Mouse (Mus musculus) heart, postnatal 0 days (tissue): ENCODE results near the gene Peli1. TPM values are rescaled to one million over a fixed set of nuclear protein-coding genes. Genes with fewer than 3 reads are reported as not detected.

Source experiments
- ATAC-seq: fragments of 200-750 bp; cut with Nextera tagmentation; 2 replicates; pipeline ENCODE4 v1.8.0; 2017; ENCODE audit warnings: low read depth, moderate number of reproducible peaks, moderate library complexity; ENCODE audit not compliant: insufficient read depth
- DNase-seq: peaks from one replicate; pipeline ENCODE4 v3.0.0-alpha.2; 2016; ENCODE audit warnings: low spot score
- H3K27ac ChIP-seq: fragments of 300-500 bp; sonication (generic); 2 replicates; pipeline ENCODE4 v1.5.1; 2014; ENCODE audit warnings: low read depth, mild to moderate bottlenecking
- H3K27me3 ChIP-seq: fragments of 300-500 bp; sonication (generic); 2 replicates; pipeline ENCODE4 v1.6.1; 2014; ENCODE audit warnings: low read length, mixed read lengths; ENCODE audit not compliant: control insufficient read depth, insufficient read depth
- H3K36me3 ChIP-seq: fragments of 300-500 bp; sonication (generic); replicated peaks from 2 replicates; pipeline ENCODE4 v1.6.1; 2014; ENCODE audit warnings: low read length, mixed read lengths; ENCODE audit not compliant: control insufficient read depth, insufficient read depth
- H3K4me1 ChIP-seq: fragments of 300-500 bp; sonication (generic); 2 replicates; pipeline ENCODE4 v1.6.1; 2014; ENCODE audit warnings: antibody characterized with exemption; ENCODE audit not compliant: control insufficient read depth, insufficient read depth
- H3K4me2 ChIP-seq: fragments of 300-500 bp; sonication (generic); 2 replicates; pipeline ENCODE4 v1.6.1; 2014; ENCODE audit warnings: low read depth, mild to moderate bottlenecking, low read length, moderate library complexity
- H3K4me3 ChIP-seq: fragments of 300-500 bp; sonication (generic); 2 replicates; pipeline ENCODE4 v1.5.1; 2014; ENCODE audit warnings: low read depth, low read length
- H3K9ac ChIP-seq: fragments of 300-500 bp; sonication (generic); replicated peaks from 2 replicates; pipeline ENCODE4 v1.6.1; 2014; ENCODE audit warnings: low read depth, low read length, mixed read lengths
- H3K9me3 ChIP-seq: fragments of 300-500 bp; sonication (generic); replicated peaks from 2 replicates; pipeline ENCODE4 v1.6.1; 2016; ENCODE audit warnings: low read length; ENCODE audit not compliant: control insufficient read depth
- CTCF ChIP-seq: IDR thresholded peaks from 2 replicates; pipeline ENCODE4 v1.5.1; 2016; ENCODE audit warnings: antibody characterized with exemption, control low read depth, low read depth
- EP300 ChIP-seq: IDR thresholded peaks from 2 replicates; pipeline ENCODE4 v1.6.1; 2016; ENCODE audit warnings: antibody characterized with exemption, low read depth
- WGBS: fragments of 180-500 bp; shearing (Covaris S2); extraction: QIAGEN DNeasy Blood & Tissue Kit; methylation state at CpG from one replicate; pipeline ENCODE4 v1.1.7; 2014; 5-methylcytosine and 5-hydroxymethylcytosine counted together
- polyA plus RNA-seq: library from polyadenylated mRNA; unstranded; fragments of >200 nt; fragmentation: Nextera tagmentation; extraction: Ambion mirVana; gene quantifications from 2 replicates; pipeline ENCODE4 v1.2.1, GENCODE M21; 2015
- total RNA-seq: library from RNA; depleted of rRNA; stranded (reverse); fragments of >200 nt; gene quantifications from 2 replicates; pipeline ENCODE4 v1.2.3, GENCODE M21; 2014; ENCODE audit warnings: low replicate concordance

Peli1 gene
- total and polyA plus RNA-seq, 2 experiments from 2014 or later: 12.9 to 16.3 TPM

DNA sequence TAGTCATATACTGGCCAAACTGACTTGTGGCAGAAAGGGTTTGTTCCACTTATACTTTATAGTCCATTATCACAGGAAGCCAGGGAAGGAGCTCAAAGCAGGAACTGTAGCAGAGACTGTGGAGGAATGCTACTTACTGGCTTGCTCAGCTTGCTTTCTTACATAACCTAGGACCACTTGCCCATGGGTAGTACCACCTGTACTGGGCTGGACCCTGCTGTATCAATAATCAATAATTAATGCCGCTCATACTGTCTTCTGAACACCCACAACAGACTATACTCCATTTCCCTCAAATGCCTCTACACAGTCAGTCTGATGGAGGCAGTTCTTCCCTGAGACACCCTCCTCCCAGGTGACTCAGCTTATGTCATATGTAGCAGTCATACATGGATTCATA is 48.4 kb downstream of the Peli1 start:
- 92% methylated on average over 1 of the region's 1 CpGs for WGBS

DNA sequence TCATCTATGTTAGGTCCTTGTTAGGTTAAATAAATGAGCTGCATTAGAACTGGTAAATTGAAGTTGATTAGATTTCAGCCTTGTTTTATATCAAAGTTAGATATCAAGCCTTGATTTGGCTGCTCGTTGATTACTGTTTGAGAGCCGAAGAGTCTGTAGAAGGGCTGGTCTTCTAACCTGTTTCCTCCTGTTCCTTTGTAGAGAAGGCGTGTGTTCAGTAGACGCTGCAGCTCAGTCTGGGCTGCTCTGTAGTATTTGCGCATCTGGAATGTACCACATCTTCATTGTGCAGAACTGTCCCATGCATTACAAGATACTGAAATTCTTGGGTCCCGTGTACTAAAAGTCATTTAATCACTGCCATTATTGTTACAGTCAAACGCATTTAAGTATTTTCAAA is 50.2 kb downstream of the Peli1 start:
- TF ChIP-seq CTCF (no peak), EP300 (no peak)

More for the DNA sequence above, 48.4 kb downstream of the Peli1 start:
- no peak for TF ChIP-seq CTCF
- Histone ChIP-seq H3K9me3 (no peaks in the 10 kb centered on the region), H3K4me1 (no peaks in the 10 kb centered on the region), H3K4me2 (no peak overlapping the region), H3K36me3 (peaks cover 45% of the 10 kb centered on the region), H3K9ac (no peak overlapping the region), H3K27me3 (no peaks in the 10 kb centered on the region), H3K27ac (no peak overlapping the region), H3K4me3 (no peak overlapping the region)
- ATAC-seq (no peak), DNase-seq (no peak)

GRCm38 (mm10) chr11:21141755-21142154 is 50.7 kb downstream of the Peli1 start:
- no peak for ATAC-seq
- TF ChIP-seq CTCF (no peak), EP300 (no peak)
- Histone ChIP-seq H3K9me3 (no peaks in the 10 kb centered on the region), H3K27ac (no peak overlapping the region), H3K27me3 (no peaks in the 10 kb centered on the region), H3K4me2 (no peak overlapping the region), H3K4me3 (no peak overlapping the region), H3K9ac (no peak overlapping the region), H3K4me1 (no peaks in the 10 kb centered on the region), H3K36me3 (peaks cover 46% of the 10 kb centered on the region)
- no peak for DNase-seq
- WGBS: 93% methylated on average over 4 of the region's 4 CpGs

More for the DNA sequence above, 50.2 kb downstream of the Peli1 start:
- Histone ChIP-seq H3K9ac (no peak overlapping the region), H3K27me3 (no peaks in the 10 kb centered on the region), H3K36me3 (peaks cover 43% of the 10 kb centered on the region), H3K4me2 (no peak overlapping the region), H3K4me1 (no peaks in the 10 kb centered on the region), H3K4me3 (no peak overlapping the region), H3K27ac (no peak overlapping the region), H3K9me3 (no peaks in the 10 kb centered on the region)
- 87% methylated on average over 7 of the region's 7 CpGs for WGBS
- ATAC-seq (no peak), DNase-seq (no peak)

GRCm38 (mm10) chr11:21149476-21149875 is 58.4 kb downstream of the Peli1 start:
- ATAC-seq: no peak

GRCm38 (mm10) chr11:21150316-21150715 is 59.2 kb downstream of the Peli1 start:
- TF ChIP-seq EP300 (no peak), CTCF (no peak)
- Histone ChIP-seq H3K27me3 (no peaks in the 10 kb centered on the region), H3K4me2 (no peak overlapping the region), H3K4me1 (no peaks in the 10 kb centered on the region; the same call in 1 of the 2 replicates), H3K27ac (no peak overlapping the region), H3K4me3 (no peak overlapping the region), H3K9ac (no peak overlapping the region), H3K36me3 (peaks cover 33% of the 10 kb centered on the region), H3K9me3 (no peaks in the 10 kb centered on the region)
- ATAC-seq (no peak), DNase-seq (no peak)
- 78% methylated on average over 5 of the region's 5 CpGs for WGBS

More at GRCm38 (mm10) chr11:21149476-21149875, 58.4 kb downstream of the Peli1 start:
- H3K27me3 ChIP-seq: no peaks in the 10 kb centered on the region
- WGBS: 85% methylated on average over 4 of the region's 4 CpGs
- no peak for DNase-seq
- no peaks in the 10 kb centered on the region; the same call in 1 of the 2 replicates for H3K4me1 ChIP-seq
- no peak overlapping the region for H3K4me3 ChIP-seq
- TF ChIP-seq EP300 (no peak), CTCF (no peak)
- no peak overlapping the region for H3K9ac ChIP-seq
- H3K4me2 ChIP-seq: no peak overlapping the region
- no peak overlapping the region for H3K27ac ChIP-seq
- H3K36me3 ChIP-seq: peaks cover 33% of the 10 kb centered on the region
- no peaks in the 10 kb centered on the region for H3K9me3 ChIP-seq

DNA sequence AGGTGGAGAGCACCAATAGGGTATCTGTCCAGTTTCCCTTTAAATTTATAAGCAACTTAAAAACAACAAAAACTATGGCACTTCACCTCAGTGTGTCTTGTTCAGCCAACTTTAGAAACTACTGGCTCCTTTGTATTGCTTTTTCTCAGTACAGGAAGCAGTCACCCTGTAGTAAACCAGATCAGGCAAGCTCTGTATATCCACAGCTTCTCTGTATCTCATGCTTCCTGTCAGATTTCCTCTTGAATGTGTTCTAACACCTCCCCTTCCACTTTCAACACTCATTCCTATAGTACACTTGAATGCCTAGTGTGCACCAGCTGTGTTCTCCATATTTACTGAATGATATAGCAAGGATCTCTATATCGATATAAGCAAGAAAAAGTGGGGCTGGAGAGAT is 60.6 kb downstream of the Peli1 start:
- TF ChIP-seq CTCF: no peak
- no peak for TF ChIP-seq EP300
- H3K9me3 ChIP-seq: no peaks in the 10 kb centered on the region
- H3K9ac ChIP-seq: no peak overlapping the region
- no peaks in the 10 kb centered on the region for H3K27me3 ChIP-seq
- H3K4me3 ChIP-seq: no peak overlapping the region
- no peak overlapping the region for H3K27ac ChIP-seq
- H3K36me3 ChIP-seq: peaks cover 26% of the 10 kb centered on the region
- WGBS: 77% methylated on average over 1 of the region's 1 CpGs
- no peaks in the 10 kb centered on the region; the same call in 1 of the 2 replicates for H3K4me1 ChIP-seq
- H3K4me2 ChIP-seq: no peak overlapping the region
- ATAC-seq (no peak), DNase-seq (no peak)
